Mouse (Mus musculus): Measurements from ENCODE around the gene 2510039O18Rik.

Gene 2510039O18Rik

GRCm38 (mm10) chr4:147940576-147941044 lies at the start of gene 2510039O18Rik:
2510039O18Rik (plus strand) TSS chr4:147940895.
- peak; percentile 66 for DNase-seq (ENCODE audit: extremely low read depth, low read depth)

- DNase-seq (ENCODE audit: extremely low read depth, low read depth) = no peak
Measured at GRCm38 (mm10) chr4:147895815-147896330, 44.8 kb upstream of the 2510039O18Rik start.

- DNase-seq (ENCODE audit: extremely low read depth, low read depth) = no peak
Measured at GRCm38 (mm10) chr4:147896411-147896810, 44.3 kb upstream of the 2510039O18Rik start.

- DNase-seq (ENCODE audit: extremely low read depth, low read depth) = no peak
Measured at GRCm38 (mm10) chr4:147897348-147897747, 43.3 kb upstream of the 2510039O18Rik start.

GRCm38 (mm10) chr4:147900452-147900851 lies 40.2 kb upstream of the 2510039O18Rik start:
- DNase-seq (ENCODE audit: extremely low read depth, low read depth) = no peak

- no peak for DNase-seq (ENCODE audit: extremely low read depth, low read depth)
Measured at GRCm38 (mm10) chr4:147902906-147903500, 37.7 kb upstream of the 2510039O18Rik start.

- no peak for DNase-seq (ENCODE audit: extremely low read depth, low read depth)
Measured at GRCm38 (mm10) chr4:147903601-147904000, 37.1 kb upstream of the 2510039O18Rik start.

GRCm38 (mm10) chr4:147904313-147905089 lies 36.2 kb upstream of the 2510039O18Rik start, which contains the start of gene Mfn2:
Mfn2 (minus strand) TSS chr4:147904704.
- peak; percentile 74 for DNase-seq (ENCODE audit: extremely low read depth, low read depth)

- DNase-seq (ENCODE audit: extremely low read depth, low read depth) = no peak
Measured at GRCm38 (mm10) chr4:147905090-147905659, 35.5 kb upstream of the 2510039O18Rik start.

- DNase-seq (ENCODE audit: extremely low read depth, low read depth) = no peak
Measured at GRCm38 (mm10) chr4:147906230-147906629, 34.5 kb upstream of the 2510039O18Rik start.

- no peak for DNase-seq (ENCODE audit: extremely low read depth, low read depth)
Measured at GRCm38 (mm10) chr4:147909486-147909885, 31.2 kb upstream of the 2510039O18Rik start.

GRCm38 (mm10) chr4:147918459-147919121 lies 22.1 kb upstream of the 2510039O18Rik start:
- no peak for DNase-seq (ENCODE audit: extremely low read depth, low read depth)

- no peak for DNase-seq (ENCODE audit: extremely low read depth, low read depth)
Measured at GRCm38 (mm10) chr4:147920973-147921372, 19.7 kb upstream of the 2510039O18Rik start.

- no peak for DNase-seq (ENCODE audit: extremely low read depth, low read depth)
Measured at GRCm38 (mm10) chr4:147922341-147922740, 18.4 kb upstream of the 2510039O18Rik start.

- no peak for DNase-seq (ENCODE audit: extremely low read depth, low read depth)
Measured at GRCm38 (mm10) chr4:147927705-147928104, 13.0 kb upstream of the 2510039O18Rik start.

- no peak for DNase-seq (ENCODE audit: extremely low read depth, low read depth)
Measured at GRCm38 (mm10) chr4:147928136-147928535, 12.6 kb upstream of the 2510039O18Rik start.

- DNase-seq (ENCODE audit: extremely low read depth, low read depth) = no peak
Measured at GRCm38 (mm10) chr4:147928540-147928939, 12.2 kb upstream of the 2510039O18Rik start.

GRCm38 (mm10) chr4:147930946-147931345 lies 9.7 kb upstream of the 2510039O18Rik start:
- DNase-seq (ENCODE audit: extremely low read depth, low read depth) = no peak

- no peak for DNase-seq (ENCODE audit: extremely low read depth, low read depth)
Measured at GRCm38 (mm10) chr4:147934134-147934533, 6.6 kb upstream of the 2510039O18Rik start.

- DNase-seq (ENCODE audit: extremely low read depth, low read depth) = no peak
Measured at GRCm38 (mm10) chr4:147934611-147935010, 6.1 kb upstream of the 2510039O18Rik start.

- DNase-seq (ENCODE audit: extremely low read depth, low read depth) = no peak
Measured at GRCm38 (mm10) chr4:147935904-147936303, 4.8 kb upstream of the 2510039O18Rik start.

Data from MEL-GATA-1-ER (cell line).